Mouse (Mus musculus) ES-E14 (cell line): ENCODE data around the gene Fbxw8. TPM values are rescaled to one million over a fixed set of nuclear protein-coding genes. Genes with fewer than 3 reads are reported as not detected.
A peak's percentile ranks its signal among the peaks of the same experiment; 100 is the strongest.

Experiments
- DNase-seq: peaks from one replicate; pipeline ENCODE4 v3.0.0-alpha.2; 2013; ENCODE audit warnings: low read depth, low spot score
- H3K27ac ChIP-seq: 2 replicates; pipeline ENCODE4 v1.5.1; 2012; ENCODE audit warnings: low read depth, mild to moderate bottlenecking, low read length, moderate library complexity, mixed read lengths; ENCODE audit not compliant: poor library complexity, insufficient read depth, severe bottlenecking
- H3K36me3 ChIP-seq: 2 replicates; pipeline ENCODE4 v1.6.1; 2012; ENCODE audit warnings: mild to moderate bottlenecking, low read length, moderate library complexity, mixed read lengths; ENCODE audit not compliant: control insufficient read depth, poor library complexity, insufficient read depth, severe bottlenecking
- H3K4me1 ChIP-seq, 2 experiments: fragments of 150-350 bp in 1 of 2; sonication (generic) in 1 of 2; 2 replicates each; pipeline ENCODE4 v1.6.1; 2012; ENCODE audit warnings: low read length in 2 of 2, mild to moderate bottlenecking in 1 of 2, mixed read lengths in 1 of 2; ENCODE audit not compliant: control insufficient read depth in 2 of 2, insufficient read depth in 2 of 2, poor library complexity in 1 of 2
- H3K4me3 ChIP-seq, 2 experiments: fragments of 150-350 bp in 1 of 2; sonication (generic) in 1 of 2; 2 replicates each; pipeline ENCODE4 v1.5.1; 2012; ENCODE audit warnings: low read length in 2 of 2, low read depth in 1 of 2, mild to moderate bottlenecking in 1 of 2, mixed read lengths in 1 of 2; ENCODE audit not compliant: insufficient read depth in 1 of 2, poor library complexity in 1 of 2, severe bottlenecking in 1 of 2
- H3K9ac ChIP-seq: 2 replicates; pipeline ENCODE4 v1.6.1; 2012; ENCODE audit warnings: low read depth, mild to moderate bottlenecking, low read length, mixed read lengths; ENCODE audit not compliant: poor library complexity, insufficient read depth, severe bottlenecking
- H3K9me3 ChIP-seq: fragments of 150-350 bp; sonication (generic); 2 replicates; pipeline ENCODE4 v1.6.1; 2012; ENCODE audit warnings: low read depth, mild to moderate bottlenecking, low read length; ENCODE audit not compliant: control insufficient read depth, insufficient read depth
- CHD2 ChIP-seq: IDR thresholded peaks from 2 replicates; pipeline ENCODE4 v1.6.1; 2014; ENCODE audit warnings: mild to moderate bottlenecking, low read depth, low read length, inconsistent platforms
- HCFC1 ChIP-seq: IDR thresholded peaks from 2 replicates; pipeline ENCODE4 v1.6.1; 2012; ENCODE audit warnings: low read length, inconsistent platforms, borderline replicate concordance; ENCODE audit not compliant: insufficient read depth
- MAFK ChIP-seq: IDR thresholded peaks from 2 replicates; pipeline ENCODE4 v1.6.1; 2014; ENCODE audit warnings: mild to moderate bottlenecking, low read depth, low read length, inconsistent platforms; ENCODE audit not compliant: insufficient read depth
- ZC3H11A ChIP-seq: IDR thresholded peaks from 2 replicates; pipeline ENCODE4 v1.6.1; 2012; ENCODE audit warnings: low read depth, mild to moderate bottlenecking, inconsistent platforms, low read length, borderline replicate concordance
- ZNF384 ChIP-seq: IDR thresholded peaks from 2 replicates; pipeline ENCODE4 v1.6.1; 2012; ENCODE audit warnings: low read depth, low read length, inconsistent platforms
- in situ Hi-C, 2 experiments: fragments of 600-800 bp; cut with MboI; formaldehyde crosslinking; loops; one replicate each; pipeline ENCODE4 v1.15.1; 2025; ENCODE audit warnings: low sequenced_read_pairs in 2 of 2, inconsistent platforms in 1 of 2; ENCODE audit not compliant: unreplicated experiment in 2 of 2
- total RNA-seq: library from RNA; depleted of rRNA; stranded (reverse); fragments of 300-350 nt; gene quantifications from 2 replicates; pipeline ENCODE4 v1.2.3, GENCODE M21; 2012

Fbxw8 gene
- total RNA-seq, 1 experiment, result 46.2 TPM

DNA sequence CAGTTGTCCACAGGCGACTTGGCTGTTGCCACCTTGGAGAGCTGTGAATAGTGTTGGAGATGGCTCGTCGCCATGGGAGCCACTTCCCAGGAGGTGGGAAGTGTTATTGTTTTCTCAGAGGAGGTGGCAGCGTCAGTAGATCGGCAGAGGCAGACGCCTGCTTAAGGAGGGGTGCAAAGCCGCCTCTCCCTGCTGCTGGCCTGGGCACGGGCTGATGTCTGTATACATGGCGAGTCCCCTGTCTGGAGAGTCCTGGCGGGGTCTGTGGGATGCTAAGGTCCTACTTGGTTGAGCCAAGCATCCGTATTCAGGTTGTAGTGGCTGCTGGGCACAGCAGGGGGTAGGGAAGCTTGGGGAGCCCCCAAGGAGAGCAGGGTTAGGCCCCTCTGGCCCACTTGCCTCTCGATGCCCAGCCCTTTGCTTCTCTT, 116.0 kb downstream of the Fbxw8 start:
- TF ChIP-seq ZNF384 (no peak), HCFC1 (no peak), CHD2 (no peak), MAFK (no peak), ZC3H11A (no peak)
- no peak overlapping the region for H3K4me3 ChIP-seq
- in situ Hi-C loops, result no loop called here
- peaks cover 7 to 19% of the 10 kb centered on the region in 2 experiments for H3K4me1 ChIP-seq
- H3K36me3 ChIP-seq, result no peaks in the 10 kb centered on the region
- DNase-seq, result no peak
- H3K9ac ChIP-seq, result no peak overlapping the region
- H3K27ac ChIP-seq, result no peak overlapping the region
- no peaks in the 10 kb centered on the region for H3K9me3 ChIP-seq

GRCm38 (mm10) chr5:118037798-118038484, 117.3 kb downstream of the Fbxw8 start:
- H3K4me1 ChIP-seq, result peaks cover 7 to 22% of the 10 kb centered on the region in 2 experiments
- H3K9ac ChIP-seq, result no peak overlapping the region
- no peaks in the 10 kb centered on the region for H3K36me3 ChIP-seq
- no peak for DNase-seq
- in situ Hi-C loops, result no loop called here
- peak overlapping the region; percentile 24 to 29; a peak in 2 of 4 replicates for H3K4me3 ChIP-seq
- H3K27ac ChIP-seq, result no peak overlapping the region
- TF ChIP-seq ZC3H11A (no peak), ZNF384 (no peak), MAFK (no peak), CHD2 (no peak), HCFC1 (no peak)
- no peaks in the 10 kb centered on the region for H3K9me3 ChIP-seq

GRCm38 (mm10) chr5:118036888-118037797, 118.1 kb downstream of the Fbxw8 start:
- Histone ChIP-seq H3K36me3 (no peaks in the 10 kb centered on the region), H3K4me1 (peaks cover 7 to 22% of the 10 kb centered on the region in 2 experiments), H3K9ac (no peak overlapping the region; the same call in 1 of the 2 replicates), H3K4me3 (peak overlapping the region; percentile 24 to 39; a peak in 3 of 4 replicates), H3K9me3 (no peaks in the 10 kb centered on the region), H3K27ac (peak overlapping the region; percentile 2; the same call in 1 of the 2 replicates)
- TF ChIP-seq CHD2 (no peak), ZC3H11A (no peak), MAFK (no peak), HCFC1 (no peak), ZNF384 (no peak)
- DNase-seq, result no peak
- in situ Hi-C loops, result no loop called here

DNA sequence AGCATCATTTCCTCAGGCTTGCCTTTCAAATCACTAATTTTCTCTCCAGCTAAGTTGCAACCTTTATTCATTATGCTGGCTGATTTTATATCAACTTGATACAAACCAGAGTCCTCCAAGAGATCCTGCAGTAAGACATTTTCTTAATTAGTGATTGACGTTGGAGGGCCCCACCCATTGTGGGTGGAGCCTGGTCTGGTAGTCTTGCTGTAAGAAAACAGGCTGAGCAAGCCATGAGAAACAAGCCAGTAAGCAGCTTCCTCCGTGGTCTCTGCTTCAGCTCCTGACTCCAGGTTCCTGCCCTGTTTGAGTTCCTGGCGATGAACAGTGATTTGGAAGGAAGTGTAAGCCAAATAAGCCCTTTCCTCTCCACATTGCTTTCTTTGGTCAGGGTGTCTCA, 119.5 kb downstream of the Fbxw8 start:
- Histone ChIP-seq H3K4me3 (peak overlapping the region; percentile 6 to 34; a peak in 2 of 4 replicates), H3K36me3 (no peaks in the 10 kb centered on the region), H3K9ac (no peak overlapping the region), H3K4me1 (peaks cover 7 to 28% of the 10 kb centered on the region in 2 experiments), H3K27ac (no peak overlapping the region), H3K9me3 (no peaks in the 10 kb centered on the region)
- in situ Hi-C loops, result no loop called here
- TF ChIP-seq CHD2 (no peak), MAFK (no peak), HCFC1 (no peak), ZC3H11A (no peak), ZNF384 (no peak)
- DNase-seq, result no peak
